Mouse (Mus musculus): ENCODE data around the gene Dnah2.

The Dnah2 gene

DNA sequence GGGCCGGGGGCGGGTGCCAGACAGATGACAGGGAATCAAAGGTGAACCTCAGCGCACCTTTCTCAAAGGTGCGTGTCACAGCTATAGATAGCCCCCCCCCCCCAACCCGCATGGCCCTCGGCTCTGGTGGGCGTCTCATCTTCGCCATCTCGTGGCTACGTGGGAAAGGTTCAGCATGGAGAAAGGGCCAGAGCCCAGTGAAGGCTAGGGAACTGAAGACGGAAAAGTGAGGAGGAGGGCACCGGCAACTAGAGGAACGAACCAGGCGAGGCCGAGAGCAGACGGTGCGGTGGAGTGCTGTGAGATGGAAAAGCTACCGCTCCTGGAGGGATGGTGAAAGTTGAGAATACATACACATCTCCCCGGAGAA is 129.5 kb downstream of the Dnah2 start:
- DNase-seq (ENCODE audit: low read depth, low spot score), result peak; percentile 70

- DNase-seq (ENCODE audit: low read depth, low spot score), result peak; percentile 92
These were observed 130.1 kb downstream of the Dnah2 start for GRCm38 (mm10) chr11:69418481-69419442.

- peak; percentile 75 for DNase-seq (ENCODE audit: low read depth, low spot score)
These were observed 131.2 kb downstream of the Dnah2 start for GRCm38 (mm10) chr11:69417449-69418384.

GRCm38 (mm10) chr11:69416921-69417448 is 131.9 kb downstream of the Dnah2 start:
- no peak for DNase-seq (ENCODE audit: low read depth, low spot score)

- no peak for DNase-seq (ENCODE audit: low read depth, low spot score)
These were observed 132.4 kb downstream of the Dnah2 start for GRCm38 (mm10) chr11:69416509-69416908.

GRCm38 (mm10) chr11:69415668-69416451 is 133.1 kb downstream of the Dnah2 start:
- DNase-seq (ENCODE audit: low read depth, low spot score), result peak; percentile 53

DNA sequence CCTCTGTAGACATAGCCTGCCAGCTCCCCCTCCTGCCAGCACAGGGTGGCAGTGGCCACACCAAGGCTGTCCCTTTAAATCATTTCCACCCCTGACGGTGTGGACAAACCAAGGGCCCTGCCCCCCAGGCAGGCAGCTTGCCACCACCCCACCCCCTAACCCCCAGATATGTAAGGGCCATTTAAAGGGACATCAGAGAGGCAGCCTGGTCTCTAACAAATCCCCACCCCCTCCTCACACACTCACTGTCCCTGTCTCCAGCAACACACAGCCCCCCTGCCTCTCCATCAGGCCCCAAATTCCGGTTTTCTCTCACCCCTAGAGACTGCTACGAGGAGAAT is 133.6 kb downstream of the Dnah2 start:
- no peak for DNase-seq (ENCODE audit: low read depth, low spot score)

DNA sequence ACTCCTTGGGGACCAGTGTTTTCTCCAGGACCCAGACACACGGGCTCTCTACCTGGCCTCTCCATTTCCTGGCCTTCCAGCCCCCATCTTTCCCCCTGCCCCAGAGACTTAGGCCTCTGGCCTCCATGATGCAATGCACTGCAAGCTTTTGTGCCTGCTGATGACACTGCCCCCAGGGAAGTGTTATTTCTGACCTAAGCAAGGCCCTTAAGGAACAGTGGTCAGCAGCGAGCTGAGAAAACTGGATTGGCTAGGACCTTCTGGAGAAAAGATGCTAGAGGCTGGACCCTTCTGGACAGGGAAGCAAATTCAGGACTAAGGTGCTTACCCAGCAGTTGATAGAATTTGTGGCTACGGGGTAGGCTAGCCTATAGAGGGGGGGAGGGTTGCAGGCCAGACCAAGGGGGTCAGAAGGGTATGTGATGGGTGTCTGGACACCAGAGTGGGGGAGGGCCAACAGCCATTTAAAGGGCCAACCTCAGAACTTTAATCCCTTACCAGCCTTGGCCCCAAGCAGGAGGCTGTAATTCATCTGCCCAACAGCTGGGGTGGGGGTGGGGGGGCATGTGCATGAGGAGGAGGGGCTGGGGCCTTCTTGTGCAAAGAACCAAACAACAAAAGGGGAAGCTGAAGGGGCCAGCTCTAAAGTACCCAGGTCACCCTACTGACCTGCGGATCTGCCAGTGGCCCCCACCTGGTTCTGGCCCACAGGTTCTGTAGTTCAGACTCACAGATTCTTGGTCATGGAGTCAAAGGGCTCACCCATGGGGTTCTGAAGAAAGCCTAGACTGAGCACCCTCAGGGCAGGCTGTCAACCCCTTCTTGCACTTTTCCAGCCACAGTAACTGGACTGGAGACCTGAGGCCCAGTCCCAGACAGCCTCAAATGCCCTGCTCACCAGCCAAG is 134.2 kb downstream of the Dnah2 start:
- peak; percentile 25 for DNase-seq (ENCODE audit: low read depth, low spot score)

GRCm38 (mm10) chr11:69413221-69414181 is 135.4 kb downstream of the Dnah2 start, which contains the start of gene Kdm6b:
Kdm6b (minus strand) TSS chr11:69413675.
- peak; percentile 42 for DNase-seq (ENCODE audit: low read depth, low spot score)

GRCm38 (mm10) chr11:69412548-69412947 is 136.4 kb downstream of the Dnah2 start:
- no peak for DNase-seq (ENCODE audit: low read depth, low spot score)

GRCm38 (mm10) chr11:69411538-69412203 is 137.2 kb downstream of the Dnah2 start:
- peak; percentile 85 for DNase-seq (ENCODE audit: low read depth, low spot score)

- DNase-seq (ENCODE audit: low read depth, low spot score), result peak; percentile 86
These were observed 137.8 kb downstream of the Dnah2 start for GRCm38 (mm10) chr11:69411073-69411535.

GRCm38 (mm10) chr11:69410310-69411072 is 138.4 kb downstream of the Dnah2 start:
- DNase-seq (ENCODE audit: low read depth, low spot score), result peak; percentile 94

- DNase-seq (ENCODE audit: low read depth, low spot score), result no peak
These were observed 138.9 kb downstream of the Dnah2 start for GRCm38 (mm10) chr11:69410045-69410309.

- peak; percentile 98 for DNase-seq (ENCODE audit: low read depth, low spot score)
These were observed 139.4 kb downstream of the Dnah2 start for GRCm38 (mm10) chr11:69409378-69410044.

- peak; percentile 94 for DNase-seq (ENCODE audit: low read depth, low spot score)
These were observed 140.2 kb downstream of the Dnah2 start for GRCm38 (mm10) chr11:69408541-69409377.
